Mouse (Mus musculus): ENCODE measurements around the gene Gm5105.

DNA sequence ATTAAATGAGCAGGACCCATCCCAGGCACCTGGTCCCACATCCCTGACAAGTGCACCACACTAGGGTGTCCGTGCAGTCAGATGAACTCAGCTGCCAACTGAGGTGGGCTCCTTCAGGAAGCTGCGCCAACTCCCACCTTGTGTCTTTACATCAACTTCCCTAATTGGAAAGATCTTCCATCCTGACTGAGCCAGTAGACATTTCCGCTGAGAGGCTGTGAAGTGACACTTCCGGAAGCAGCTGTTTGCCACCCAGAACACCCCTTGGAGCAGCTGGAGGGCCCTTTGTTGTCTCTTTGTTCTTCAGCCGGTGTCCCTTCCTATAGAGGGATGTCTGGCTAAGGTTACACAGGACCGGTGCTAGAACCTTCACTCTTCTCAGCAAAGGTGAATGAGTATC is 36.6 kb downstream of the Gm5105 start:
- TF ChIP-seq POLR2A (IDR thresholded peaks at IDR 0.05; ENCODE audit: extremely low read depth, insufficient read depth, low read length) (no peak), CTCF (IDR thresholded peaks at IDR 0.05; ENCODE audit: low read depth, low read length) (no peak)
